Mouse (Mus musculus) layer of hippocampus, postnatal 25 days (tissue): Measurements from ENCODE around the gene Ccl8. TPM values are rescaled to one million over a fixed set of nuclear protein-coding genes. Genes with fewer than 3 reads are reported as not detected.

Source experiments
- DNase-seq, 2 experiments: peaks; one replicate each; pipeline ENCODE4 v3.0.0; 2022; ENCODE audit warnings: mixed read lengths in 2 of 2, low spot score in 1 of 2; ENCODE audit errors: extremely low spot score in 1 of 2
- total RNA-seq, 2 experiments: library from RNA; stranded (reverse); gene quantifications; 2 replicates each; pipeline ENCODE4 v1.2.3; 2021

Ccl8 gene
- not detected for total RNA-seq

DNA sequence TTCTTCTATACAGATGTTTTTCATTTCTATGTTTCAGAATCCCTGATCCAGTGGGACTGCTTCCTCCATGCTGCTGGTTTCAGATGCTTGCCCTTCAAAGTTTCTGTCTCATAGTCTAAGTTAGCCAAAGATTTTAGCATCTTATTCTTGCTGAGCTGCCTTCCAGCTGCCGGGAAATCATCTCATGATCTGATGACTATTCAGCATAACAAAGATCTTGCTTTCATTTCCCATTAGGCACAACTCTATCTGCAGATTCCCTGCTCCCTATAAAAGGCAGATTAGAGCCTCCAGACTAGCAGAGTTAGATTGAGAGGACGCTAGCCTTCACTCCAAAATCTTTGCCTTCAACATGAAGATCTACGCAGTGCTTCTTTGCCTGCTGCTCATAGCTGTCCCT lies at the start of gene Ccl8:
TSS of gene Ccl8 (plus strand) at position 301 of the 400 bp plus-strand sequence.
- no peak for DNase-seq

DNA sequence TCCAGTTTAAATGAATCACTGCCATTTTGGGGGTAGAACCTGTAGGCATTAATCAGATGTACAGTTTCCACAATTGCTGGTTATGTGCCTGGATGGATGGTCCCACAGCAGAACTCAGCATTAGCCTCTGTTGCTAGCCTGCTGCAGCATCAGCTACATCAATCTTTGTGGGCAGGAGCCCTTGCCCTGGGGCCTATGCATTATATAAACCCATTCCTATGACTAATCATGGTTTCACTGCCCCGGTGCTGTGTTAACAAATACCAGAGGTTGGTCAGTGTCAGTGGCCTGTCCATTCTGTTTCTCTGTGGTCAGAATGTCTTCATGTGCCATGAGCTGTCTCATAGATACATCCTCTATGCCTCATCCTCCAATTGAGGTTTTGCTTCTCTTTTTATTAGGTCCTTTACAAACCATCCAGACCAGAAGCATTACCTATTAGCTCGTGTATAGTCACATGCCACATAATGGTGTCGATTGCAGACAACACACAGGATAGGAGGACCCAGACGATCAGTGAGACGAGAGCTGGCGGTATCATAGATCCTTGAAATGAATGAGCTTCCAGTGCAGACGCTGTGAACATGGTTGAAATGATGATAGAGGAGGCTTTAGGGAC lies 47.9 kb upstream of the Ccl8 start:
- no peak for DNase-seq

- DNase-seq = no peak
Measured at GRCm38 (mm10) chr11:82071076-82071475, 43.9 kb upstream of the Ccl8 start.

DNA sequence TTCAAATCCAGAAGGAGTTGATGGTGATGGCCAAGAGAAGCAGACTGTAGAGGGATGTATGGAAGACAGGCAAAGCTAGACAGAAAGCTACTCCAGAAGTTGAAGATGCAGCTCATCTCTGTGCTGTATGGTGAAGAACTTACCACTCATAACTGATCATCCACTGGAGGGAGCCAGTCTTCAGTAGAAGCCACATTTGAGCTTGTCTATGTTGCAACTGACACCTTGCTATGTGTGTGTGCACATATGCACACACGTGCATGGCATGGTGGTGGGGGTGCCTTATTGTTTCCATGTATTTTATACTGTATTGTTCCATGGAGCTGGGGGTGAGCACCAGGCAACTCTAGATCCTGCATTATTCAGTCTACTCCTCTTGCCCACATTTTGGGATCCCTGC lies 42.6 kb upstream of the Ccl8 start:
- no peak for DNase-seq

GRCm38 (mm10) chr11:82072984-82073383 lies 42.0 kb upstream of the Ccl8 start:
- no peak for DNase-seq

- no peak for DNase-seq
Measured at GRCm38 (mm10) chr11:82073686-82074085, 41.3 kb upstream of the Ccl8 start.

- no peak for DNase-seq
Measured at GRCm38 (mm10) chr11:82077031-82077430, 38.0 kb upstream of the Ccl8 start.

- DNase-seq = no peak
Measured at GRCm38 (mm10) chr11:82078136-82078730, 36.8 kb upstream of the Ccl8 start.

- DNase-seq = no peak
Measured at GRCm38 (mm10) chr11:82080865-82081264, 34.1 kb upstream of the Ccl8 start.

DNA sequence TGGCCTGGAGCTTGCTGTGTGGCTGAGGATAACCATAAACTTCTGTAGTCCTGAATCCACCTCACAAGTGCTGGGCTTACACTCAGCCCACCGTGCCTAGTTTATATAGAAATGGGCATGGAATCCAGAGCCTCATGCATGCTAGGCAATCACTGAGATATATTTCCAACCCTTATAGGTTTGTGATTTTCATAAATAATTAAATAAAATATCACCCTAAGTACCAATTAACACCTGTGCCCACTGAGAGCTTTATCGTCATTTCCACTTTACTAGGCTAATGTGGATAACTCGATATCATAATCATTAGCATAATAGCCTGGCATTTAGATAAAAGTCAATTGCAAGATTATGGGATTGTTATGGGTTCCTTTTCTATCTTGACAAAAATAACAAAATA lies 30.6 kb upstream of the Ccl8 start:
- DNase-seq = no peak

- no peak for DNase-seq
Measured at GRCm38 (mm10) chr11:82099511-82100323, 15.3 kb upstream of the Ccl8 start.

DNA sequence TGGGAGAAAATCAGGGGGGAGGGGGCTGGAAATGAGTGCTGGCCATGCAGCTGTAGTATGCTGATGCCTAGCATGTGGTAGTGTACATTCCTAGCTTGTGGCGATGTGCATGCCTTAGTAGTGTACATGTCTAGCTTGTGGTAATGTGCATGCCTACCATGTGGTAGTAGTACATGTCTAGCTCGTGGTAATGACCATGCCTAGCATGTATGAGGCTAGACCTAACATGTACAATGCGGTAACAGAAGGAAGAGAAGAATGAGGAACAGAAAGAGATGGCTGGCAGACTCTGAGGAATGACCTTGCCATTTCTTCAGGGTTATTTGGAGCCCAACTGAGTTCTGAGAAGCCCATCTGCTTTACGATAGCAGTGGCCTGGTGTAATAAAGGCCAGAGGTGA lies 13.9 kb upstream of the Ccl8 start:
- no peak for DNase-seq

- no peak for DNase-seq
Measured at GRCm38 (mm10) chr11:82101529-82101928, 13.5 kb upstream of the Ccl8 start, which contains the start of gene Ccl12. Gene Ccl12 (plus strand): TSS chr11:82101845.

DNA sequence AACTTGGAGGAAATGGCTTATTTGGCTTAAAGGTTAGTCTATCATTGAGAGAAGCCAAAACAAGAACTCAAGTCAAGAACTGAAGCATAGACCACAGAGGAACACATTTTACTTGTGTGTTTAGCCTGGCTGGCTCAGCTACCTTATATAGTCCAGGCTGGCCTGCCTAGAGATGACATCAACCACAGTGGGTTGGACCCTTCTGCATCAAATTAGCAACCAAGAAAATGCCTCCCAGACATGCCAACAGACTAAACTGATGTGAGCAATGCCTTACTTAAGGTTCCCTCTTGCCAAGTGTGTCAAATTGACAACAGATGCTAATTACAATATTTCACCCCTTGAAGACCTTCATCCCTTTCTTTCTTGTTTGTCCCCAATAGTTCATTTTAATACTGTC lies 5.4 kb upstream of the Ccl8 start:
- no peak for DNase-seq

- no peak for DNase-seq
Measured at GRCm38 (mm10) chr11:82110372-82111248, 4.4 kb upstream of the Ccl8 start.

- no peak for DNase-seq
Measured at GRCm38 (mm10) chr11:82116041-82116440, 1.1 kb downstream of the Ccl8 start.

DNA sequence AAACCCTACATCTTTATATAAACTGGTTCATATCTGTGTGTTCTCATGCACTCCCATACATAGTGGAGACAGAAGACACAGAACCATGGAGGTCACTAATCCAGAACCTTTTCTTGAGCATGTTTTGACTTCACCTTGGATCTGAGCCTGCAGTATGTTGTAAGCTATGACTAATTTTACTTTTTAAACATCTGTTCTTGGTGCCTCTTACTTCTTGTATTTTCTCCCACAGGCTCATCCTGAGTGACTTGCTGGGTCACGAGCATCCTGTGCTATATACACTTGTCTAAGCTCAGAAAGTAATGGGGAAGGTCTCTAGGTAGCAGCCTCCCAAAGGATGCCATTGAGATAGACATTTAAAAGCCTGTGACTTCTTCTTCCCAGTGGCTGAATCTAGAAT lies 18.0 kb downstream of the Ccl8 start:
- no peak for DNase-seq

GRCm38 (mm10) chr11:82136196-82136595 lies 21.2 kb downstream of the Ccl8 start:
- no peak for DNase-seq

- no peak for DNase-seq
Measured at GRCm38 (mm10) chr11:82139492-82140094, 24.6 kb downstream of the Ccl8 start.

DNA sequence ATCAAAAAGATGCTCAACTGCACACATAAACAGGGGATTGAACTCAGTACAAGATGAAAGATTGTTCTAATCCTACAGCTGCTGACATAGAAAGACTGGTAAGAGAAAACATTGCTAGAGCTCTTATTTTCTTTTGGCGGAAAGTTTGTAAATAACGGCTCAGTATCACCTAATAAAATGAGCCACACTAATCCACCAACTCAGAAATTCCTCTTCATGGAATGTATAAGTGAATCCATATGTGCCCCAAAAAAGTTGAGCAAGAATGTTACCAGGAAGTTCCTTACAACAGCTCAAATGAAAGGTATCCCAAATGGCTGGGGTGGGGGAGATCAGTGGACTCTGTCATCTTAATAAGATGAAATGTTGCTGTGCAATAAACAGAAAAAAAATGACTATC lies 44.1 kb downstream of the Ccl8 start:
- DNase-seq = no peak
